Mouse (Mus musculus) CD4-positive, CD25-positive, alpha-beta regulatory T cell, adult 4 months (primary cell): ENCODE results near the gene Gm2007. TPM values are rescaled to one million over a fixed set of nuclear protein-coding genes. Genes with fewer than 3 reads are reported as not detected.
"Not testable (repeated sequence)": the region's sequence is repeated elsewhere in the genome, so short reads cannot be mapped to it uniquely, and the experiment has no call there.

Source experiments
- ATAC-seq: one replicate; pipeline ENCODE4 v1.8.0; 2017
- polyA plus RNA-seq, 2 experiments: library from polyadenylated mRNA; unstranded; fragments of 100-300 nt; shearing (Covaris generic); gene quantifications; one replicate each; pipeline ENCODE4 v1.2.1; 2017

Gene Gm2007
- polyA plus RNA-seq = 10 to 100 TPM in 1 of 2 experiments, not detected in 1; 10.2 TPM

DNA sequence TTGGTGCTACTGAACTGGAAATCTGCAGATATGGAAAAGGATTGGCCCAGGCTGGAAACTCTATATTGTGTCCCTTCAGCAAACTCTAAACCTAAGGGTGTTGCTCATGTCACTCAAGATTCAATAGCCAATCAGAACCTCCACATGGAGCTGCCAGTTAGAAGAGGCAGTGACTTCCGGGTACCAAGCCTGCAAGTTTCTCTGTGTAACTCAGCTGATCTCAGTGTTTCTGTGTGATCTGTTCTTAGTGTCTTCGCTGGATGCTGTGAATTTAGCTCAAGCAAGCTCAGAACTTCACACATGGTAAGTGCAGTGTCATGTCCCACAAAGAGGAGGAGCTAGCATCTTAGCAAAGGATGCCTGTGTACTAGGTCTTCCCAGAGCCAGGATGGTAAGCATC, at the start of gene Gm2007:
TSS of gene Gm2007 (plus strand) at position 301 of the 400 bp plus-strand sequence.
- not testable (repeated sequence) for ATAC-seq

DNA sequence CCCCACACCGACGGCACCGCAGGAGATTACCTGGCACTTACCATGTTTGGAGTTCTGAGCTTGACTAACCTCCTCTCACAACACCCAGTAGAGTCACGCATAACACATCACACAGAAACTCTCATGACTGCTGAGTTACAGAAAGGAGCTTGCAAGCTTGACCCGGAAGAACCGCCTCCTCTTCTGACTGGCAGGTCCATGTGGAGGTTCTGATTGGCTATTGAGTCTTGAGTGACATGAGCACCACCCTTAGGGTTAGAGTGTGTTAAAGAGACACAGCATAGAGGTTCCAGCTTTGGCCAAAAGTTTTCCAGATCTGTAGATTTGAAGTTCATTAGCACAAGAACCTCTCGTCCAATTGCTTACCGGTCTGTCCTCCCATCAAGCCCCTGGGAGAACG, 37.8 kb upstream of the Gm2007 start, which contains the start of gene Zfp969:
TSS of gene Zfp969 (minus strand) at position 101 of the 400 bp plus-strand sequence.
- ATAC-seq = not testable (repeated sequence)

DNA sequence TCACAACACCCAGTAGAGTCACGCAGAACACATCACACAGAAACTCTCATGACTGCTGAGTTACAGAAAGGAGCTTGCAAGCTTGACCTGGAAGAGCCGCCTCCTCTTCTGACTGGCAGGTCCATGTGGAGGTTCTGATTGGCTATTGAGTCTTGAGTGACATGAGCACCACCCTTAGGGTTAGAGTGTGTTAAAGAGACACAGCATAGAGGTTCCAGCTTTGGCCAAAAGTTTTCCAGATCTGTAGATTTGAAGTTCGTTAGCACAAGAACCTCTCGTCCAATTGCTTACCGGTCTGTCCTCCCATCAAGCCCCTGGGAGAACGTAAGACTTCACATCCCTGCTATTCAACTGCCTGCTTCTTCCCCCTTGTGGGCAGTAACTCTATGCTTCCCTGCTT, 59.7 kb downstream of the Gm2007 start, which contains the start of gene Gm14288:
TSS of gene Gm14288 (minus strand) at position 101 of the 400 bp plus-strand sequence.
- ATAC-seq = not testable (repeated sequence)

Other genes starting within 250 kb of the Gm2007 start
- 10 to 100 TPM in 1 of 2 experiments, not detected in 1; 10.2 TPM for gene Gm11007, start 97.6 kb upstream of the Gm2007 start, polyA plus RNA-seq
- 10 to 100 TPM; 12.0 to 14.5 TPM for gene Zfp969, start 37.9 kb upstream of the Gm2007 start, polyA plus RNA-seq
- 1 to 10 TPM in 1 of 2 experiments, not detected in 1; 2.1 TPM for gene Gm14288, start 59.6 kb downstream of the Gm2007 start, polyA plus RNA-seq
- 10 to 100 TPM in 1 of 2 experiments, 1 to 10 TPM in 1; 9.2 to 12.0 TPM for gene Gm6710, start 127.7 kb downstream of the Gm2007 start, polyA plus RNA-seq
- 1 to 10 TPM; 2.5 to 4.6 TPM for gene Zfp966, start 189.6 kb downstream of the Gm2007 start, polyA plus RNA-seq
- 1 to 10 TPM; 4.8 to 5.6 TPM for gene Gm2026, start 223.8 kb downstream of the Gm2007 start, polyA plus RNA-seq